Mouse (Mus musculus) cerebral cortex, adult 2 months (tissue): Measurements from ENCODE around the gene Mapk10.

Source experiments
- whole genome bisulfite sequencing: fragments of 180-500 bp; shearing (Covaris S2); methylation state at CpG from one replicate; pipeline ENCODE4 v1.1.7; 2018; 5-methylcytosine and 5-hydroxymethylcytosine counted together

Gene Mapk10

DNA sequence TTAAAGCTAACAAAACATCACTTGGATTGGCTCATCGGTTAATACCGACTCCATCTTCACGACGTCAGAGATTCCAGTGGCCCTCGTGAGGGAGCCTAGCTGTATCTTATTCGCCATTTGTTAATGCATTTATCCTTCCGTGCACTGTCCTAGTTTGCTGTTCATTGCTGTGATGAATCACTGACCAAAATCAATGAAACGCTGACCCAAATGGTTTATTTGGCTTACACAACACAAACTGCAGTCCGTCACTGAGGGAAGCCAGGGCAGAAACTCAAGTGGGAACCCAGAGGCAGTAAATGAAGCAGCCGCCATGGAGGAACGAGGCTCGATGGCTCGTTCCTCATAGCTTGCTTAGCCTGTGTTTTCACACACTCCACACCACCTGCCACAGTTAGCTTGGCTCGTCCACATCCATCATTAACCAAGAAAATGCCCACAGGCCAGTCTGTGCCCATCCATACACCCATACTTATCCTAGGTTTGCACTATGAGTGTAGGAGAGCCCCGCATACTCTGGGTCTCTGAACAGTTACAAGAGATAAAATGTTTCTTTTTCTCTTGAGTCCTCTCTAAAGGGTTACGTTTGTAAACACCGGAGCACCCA lies 140.0 kb downstream of the Mapk10 start:
- 74% methylated on average over 17 of the region's 17 CpGs for WGBS

GRCm38 (mm10) chr5:103050319-103050916 lies 160.7 kb downstream of the Mapk10 start:
- WGBS: 64% methylated on average over 8 of the region's 8 CpGs

DNA sequence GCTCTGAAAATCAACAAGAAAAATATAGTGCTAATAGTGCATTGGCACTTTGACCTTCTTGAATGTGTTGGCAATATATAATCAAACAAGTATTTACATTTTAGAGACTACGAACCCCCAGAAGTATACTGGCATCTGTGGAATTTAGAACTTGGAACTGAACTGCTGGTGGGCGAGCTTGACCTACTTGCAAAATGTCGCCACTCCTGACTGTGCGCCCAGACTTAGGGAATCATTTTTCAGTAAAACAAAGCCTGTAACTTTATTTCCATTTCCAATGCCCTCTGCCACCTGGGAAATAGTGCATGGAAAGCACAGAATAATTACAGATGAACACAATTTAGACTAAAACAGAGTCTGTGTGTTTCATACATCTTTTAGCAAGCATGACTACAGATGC lies 163.1 kb downstream of the Mapk10 start:
- 59% methylated on average over 4 of the region's 4 CpGs for WGBS

DNA sequence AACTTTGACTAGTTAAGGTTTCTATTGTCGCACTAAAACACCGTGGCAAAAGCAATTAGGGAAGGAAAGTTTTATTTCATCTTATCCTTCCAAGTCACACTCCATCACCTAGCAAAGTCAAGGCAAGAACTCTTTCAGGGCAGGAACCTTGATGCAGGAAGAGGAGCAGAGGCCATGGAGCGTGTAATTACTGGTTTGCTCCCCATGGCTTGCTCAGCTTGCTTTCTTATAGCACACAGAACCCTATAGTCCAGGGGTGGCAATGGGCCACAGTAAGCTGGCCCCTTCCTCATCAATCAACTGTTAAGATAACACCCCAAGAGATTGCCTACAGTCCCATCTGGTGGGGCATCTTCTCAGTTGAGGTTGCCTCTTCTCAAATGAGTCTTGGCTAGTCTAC lies 173.4 kb downstream of the Mapk10 start:
- 94% methylated on average over 3 of the region's 3 CpGs for WGBS

- 27% methylated on average over 13 of the region's 13 CpGs for WGBS
Observed at GRCm38 (mm10) chr5:103028940-103029621, 182.1 kb downstream of the Mapk10 start.

DNA sequence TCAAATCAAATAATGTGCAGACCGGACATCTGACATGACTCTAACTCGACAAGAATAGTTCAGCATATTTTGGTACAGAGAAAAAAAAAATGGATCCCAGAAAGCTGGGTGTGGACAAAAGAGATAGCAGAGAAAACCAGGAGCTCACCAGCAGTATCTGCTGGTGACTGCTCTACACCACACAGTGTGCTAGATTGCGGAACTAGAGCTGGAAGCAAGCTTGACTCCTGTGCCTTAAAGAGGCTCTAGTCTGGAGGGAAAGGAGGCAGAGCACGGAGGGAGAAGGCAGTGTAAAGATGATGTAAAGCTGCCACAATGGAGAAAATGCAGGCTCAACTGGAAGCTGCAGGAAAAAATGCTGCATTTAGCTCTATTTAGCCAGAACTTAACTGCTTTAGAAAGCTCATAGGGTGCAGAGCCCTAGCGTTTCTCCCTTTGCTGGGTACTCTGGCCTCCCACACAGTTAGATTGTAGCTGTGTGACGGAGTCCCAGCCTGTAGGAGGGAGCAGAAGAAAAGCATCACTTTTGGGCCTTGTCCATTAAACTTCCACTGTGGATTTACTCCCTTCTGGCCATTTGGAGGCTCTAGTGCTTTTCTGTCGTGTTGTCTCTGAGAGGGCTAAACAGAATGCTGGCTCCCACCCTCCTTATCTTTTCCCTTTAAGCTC lies 188.5 kb downstream of the Mapk10 start:
- 38% methylated on average over 7 of the region's 7 CpGs for WGBS

GRCm38 (mm10) chr5:103021479-103021878 lies 189.7 kb downstream of the Mapk10 start:
- WGBS: 41% methylated on average over 8 of the region's 8 CpGs

- 33% methylated on average over 3 of the region's 3 CpGs for WGBS
Observed at GRCm38 (mm10) chr5:103020954-103021353, 190.2 kb downstream of the Mapk10 start.

DNA sequence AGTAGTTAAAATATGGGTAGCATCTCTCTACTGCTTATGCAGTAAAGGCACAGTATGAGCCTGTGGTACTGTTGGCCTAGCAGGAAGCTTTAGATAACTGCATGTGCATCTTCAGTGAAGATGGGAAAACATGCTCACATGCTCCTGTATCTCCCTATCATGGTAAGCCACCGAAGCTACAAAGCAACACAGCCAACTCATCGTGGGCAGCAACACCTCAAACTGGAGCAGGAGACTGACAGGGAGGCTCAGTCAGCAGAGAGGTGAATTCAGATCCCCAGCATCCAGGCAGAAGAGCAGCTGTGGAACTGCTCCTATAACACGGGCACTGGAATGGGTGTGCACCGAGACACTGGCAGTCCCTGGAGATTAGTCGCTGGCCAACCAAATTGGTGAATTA lies 191.0 kb downstream of the Mapk10 start:
- 51% methylated on average over 5 of the region's 5 CpGs for WGBS

DNA sequence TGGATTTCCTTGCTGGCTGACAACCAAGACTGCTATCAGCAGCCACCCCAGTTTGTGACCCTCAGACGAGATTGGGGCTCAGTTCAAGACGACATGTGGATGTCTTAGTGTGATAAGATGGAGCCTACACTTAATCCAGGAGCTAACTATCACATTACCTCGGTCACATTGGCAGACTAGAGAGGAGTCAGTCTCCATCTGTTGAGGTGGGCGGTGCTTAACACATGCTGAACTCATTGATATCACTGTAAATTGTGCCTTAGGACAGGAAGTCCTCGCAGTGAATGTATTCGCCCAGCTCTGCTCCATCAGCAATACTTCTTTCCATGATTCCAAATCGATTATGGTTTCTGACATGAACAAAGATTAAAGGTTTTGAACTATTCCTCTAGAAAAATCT lies 193.5 kb downstream of the Mapk10 start:
- WGBS: 66% methylated on average over 7 of the region's 7 CpGs

DNA sequence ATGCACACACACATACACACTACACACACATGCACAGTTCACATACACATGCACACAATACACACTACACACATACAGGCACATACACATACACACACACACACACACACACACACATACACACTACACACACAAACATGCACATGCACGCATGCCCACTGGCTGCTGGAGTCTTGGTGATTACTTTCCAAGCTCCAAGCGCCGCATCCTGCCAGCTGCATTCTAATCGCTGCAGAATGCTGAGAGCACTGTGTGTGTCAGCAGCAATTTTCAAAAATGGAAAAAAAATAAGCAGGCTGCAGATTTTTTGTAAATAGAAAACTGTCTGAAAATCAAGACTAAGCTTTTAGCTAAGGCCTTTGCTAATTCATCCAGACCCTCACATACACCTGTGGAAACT lies 196.8 kb downstream of the Mapk10 start:
- WGBS: 59% methylated on average over 4 of the region's 4 CpGs

DNA sequence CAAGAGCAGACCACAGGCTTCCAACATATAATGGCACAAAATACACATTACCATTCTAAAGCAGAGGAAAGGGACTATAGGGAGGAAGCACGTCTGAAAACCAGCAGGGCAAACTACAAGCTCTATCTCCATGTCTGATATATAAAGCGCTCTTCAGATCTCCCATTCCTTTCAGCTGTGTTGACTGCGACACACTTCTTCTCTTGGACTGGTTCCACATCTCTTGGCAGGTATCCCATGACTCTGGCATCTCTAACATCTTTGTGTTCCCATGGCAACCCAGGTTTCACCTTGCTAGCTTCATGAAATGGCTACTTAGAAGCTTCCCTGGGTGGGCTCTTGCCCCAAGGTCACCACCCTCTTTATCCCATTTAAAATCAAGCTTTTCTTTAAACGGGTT lies 202.2 kb downstream of the Mapk10 start:
- 40% methylated on average over 4 of the region's 4 CpGs for WGBS

DNA sequence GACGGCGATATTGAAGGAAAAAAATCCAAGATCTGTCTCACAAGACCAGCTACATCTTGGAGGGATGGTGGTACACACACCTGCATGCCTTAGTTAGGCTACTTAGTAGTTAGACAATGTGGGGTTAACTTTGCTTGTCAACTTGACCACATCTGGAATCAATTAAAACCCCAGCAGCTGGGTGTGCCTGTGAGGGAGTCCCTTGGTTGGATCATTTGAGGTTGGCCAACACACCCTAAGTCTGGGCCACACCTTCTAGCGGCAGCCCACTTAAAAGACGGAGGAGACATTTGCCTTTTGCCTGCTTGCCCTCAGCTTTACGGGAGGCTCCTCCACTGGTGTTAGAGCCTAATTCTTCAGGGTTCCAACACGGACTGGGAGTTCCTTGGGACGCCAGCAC lies 209.0 kb downstream of the Mapk10 start:
- 74% methylated on average over 7 of the region's 7 CpGs for WGBS

GRCm38 (mm10) chr5:103000572-103000971 lies 210.6 kb downstream of the Mapk10 start:
- 66% methylated on average over 6 of the region's 6 CpGs for WGBS

DNA sequence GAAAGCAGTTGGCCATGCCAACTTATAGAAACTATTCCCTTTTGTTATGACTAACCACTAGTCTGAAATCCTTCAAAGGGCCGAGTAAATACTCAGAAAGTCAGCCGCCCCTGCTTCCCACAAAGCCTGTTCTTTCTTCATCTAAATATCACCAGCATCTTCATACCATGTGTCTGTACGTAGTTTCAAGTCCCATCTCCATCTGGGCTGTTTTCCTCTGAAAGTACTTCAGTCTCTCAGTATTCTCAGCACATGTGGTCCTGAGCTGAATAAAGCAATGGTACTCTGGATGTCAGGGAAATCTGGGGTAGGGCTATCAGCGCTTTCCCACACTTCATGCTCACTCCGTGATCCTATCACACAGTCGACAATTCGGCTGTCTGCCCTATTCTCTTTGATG lies 212.6 kb downstream of the Mapk10 start:
- 57% methylated on average over 7 of the region's 7 CpGs for WGBS

- WGBS: 79% methylated on average over 11 of the region's 11 CpGs
Observed at GRCm38 (mm10) chr5:102997907-102998306, 213.2 kb downstream of the Mapk10 start.

DNA sequence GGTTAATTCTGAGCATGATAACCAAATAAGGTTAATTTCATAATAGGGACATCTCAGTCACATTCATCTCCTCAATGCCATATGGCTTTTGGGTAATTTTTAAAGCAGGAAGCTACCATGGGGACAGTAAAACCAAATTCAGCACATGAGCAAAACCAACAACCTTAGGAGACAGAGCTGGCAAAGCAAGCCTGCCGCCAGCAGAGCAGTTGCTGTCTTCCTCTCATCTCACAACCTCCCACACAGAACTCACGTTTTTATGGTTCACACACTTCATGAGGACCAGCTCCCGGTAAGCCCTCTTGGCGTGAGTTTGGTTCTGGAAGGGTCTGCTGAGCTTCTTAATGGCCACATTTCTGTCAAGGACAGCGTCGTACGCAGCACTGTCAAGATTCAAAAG lies 214.8 kb downstream of the Mapk10 start:
- WGBS: 59% methylated on average over 7 of the region's 7 CpGs

DNA sequence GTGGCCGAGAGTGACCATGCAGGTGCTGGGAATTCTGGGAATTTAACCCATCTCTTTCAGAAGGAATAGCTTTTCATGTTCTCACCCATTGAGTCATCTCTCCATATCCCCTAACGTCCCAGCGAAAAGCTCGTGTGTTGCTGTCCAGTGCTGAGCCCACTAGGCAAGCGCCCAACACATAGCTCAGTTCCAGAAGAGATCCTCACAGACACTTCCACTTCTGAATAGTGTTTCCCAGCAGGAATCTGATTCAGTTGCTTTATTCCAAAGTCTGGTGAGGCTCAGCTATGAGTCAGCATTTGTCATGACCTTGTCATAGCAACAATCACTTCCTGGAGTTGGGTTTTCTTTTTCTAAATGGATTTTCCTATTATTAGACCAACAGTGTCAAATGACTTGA lies 217.2 kb downstream of the Mapk10 start:
- 69% methylated on average over 5 of the region's 5 CpGs for WGBS

DNA sequence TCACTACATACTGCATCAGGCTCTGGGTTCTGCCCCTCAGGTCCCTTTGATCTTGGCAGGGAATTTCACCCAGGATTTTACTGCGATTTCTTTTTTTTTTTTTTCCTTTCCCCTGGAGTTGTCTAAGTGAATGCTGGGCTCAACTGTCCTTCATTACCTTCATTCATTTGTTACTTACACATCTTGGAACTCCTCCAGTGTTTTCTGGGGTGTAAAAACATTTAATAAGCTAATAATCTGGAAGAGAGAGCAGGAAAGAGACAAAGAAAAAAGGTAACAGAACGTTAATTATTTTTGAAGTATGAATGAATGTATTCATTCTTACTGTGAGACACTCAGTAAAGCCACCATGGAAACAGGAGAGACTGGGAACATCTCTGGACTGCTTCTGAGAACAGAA lies 219.4 kb downstream of the Mapk10 start:
- WGBS: 36% methylated on average over 2 of the region's 2 CpGs

DNA sequence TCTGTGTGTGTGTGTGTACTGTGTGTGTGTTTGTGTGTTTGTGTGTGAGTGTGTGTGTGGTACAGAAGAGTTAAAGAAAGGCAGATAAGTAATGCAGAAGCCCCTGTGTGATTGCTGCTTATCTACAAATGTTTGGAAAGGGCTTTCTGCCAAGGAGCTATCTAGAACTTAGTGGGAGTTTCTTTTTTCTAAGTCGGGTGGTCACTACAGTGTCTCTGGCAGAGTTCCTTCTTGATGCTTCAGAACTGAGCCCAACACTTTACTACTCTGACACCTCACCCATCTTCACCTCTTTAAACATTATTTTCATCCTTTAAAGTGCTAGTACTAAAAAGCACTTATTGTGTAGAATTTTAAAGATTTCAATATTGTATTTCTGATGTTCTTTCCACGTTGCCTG lies 232.8 kb downstream of the Mapk10 start:
- WGBS: 47% methylated on average over 2 of the region's 2 CpGs

GRCm38 (mm10) chr5:102977138-102977537 lies 234.0 kb downstream of the Mapk10 start:
- 50% methylated on average over 6 of the region's 6 CpGs for WGBS

- 70% methylated on average over 4 of the region's 4 CpGs for WGBS
Observed at GRCm38 (mm10) chr5:102974400-102974799, 236.7 kb downstream of the Mapk10 start.

- 96% methylated on average over 5 of the region's 5 CpGs for WGBS
Observed at GRCm38 (mm10) chr5:102964396-102964795, 246.7 kb downstream of the Mapk10 start.
